ENCODE assay signal across 22 mouse cellular contexts in genomic region chr12:81077953-81078646, GRCm38 (mm10). TPM values are rescaled to one million over a fixed set of nuclear protein-coding genes. Genes with fewer than 3 reads are reported as not detected.
DNase-seq lines count a peak whose midpoint lies in the region; ATAC-seq and TF ChIP-seq lines count a peak whose summit lies in the region.
"Had no signal": no experiment of that assay in that cellular context is flagged by ENCODE, and none has a peak within 500 bp of the region (broad histone marks: within the 10 kb centered on the region; RNA-seq: fewer than 3 reads in every experiment).

No protein-coding gene starts in this region.

- no peak overlapping the region for H3K9ac ChIP-seq in heart, embryonic 13.5 days
- no peak overlapping the region for H3K9ac ChIP-seq in intestine, embryonic 16.5 days (ENCODE audit: low read depth, low read length)
- no peak overlapping the region for H3K9ac ChIP-seq in intestine, postnatal 0 days (ENCODE audit: low read depth, low read length)
- H3K9ac ChIP-seq: embryonic facial prominence, embryonic 13.5 days; hindbrain, embryonic 12.5 days; limb, embryonic 12.5 days; liver, postnatal 0 days; midbrain, embryonic 13.5 days had no signal

- intact Hi-C loops in heart, postnatal 25 days (cut with DNase I): no loop called here

- peaks cover 5% of the 10 kb centered on the region for H3K9me3 ChIP-seq in heart, embryonic 13.5 days
- H3K9me3 ChIP-seq in intestine, embryonic 16.5 days (ENCODE audit: control insufficient read depth, low read length): no peaks in the 10 kb centered on the region
- H3K9me3 ChIP-seq in intestine, postnatal 0 days (ENCODE audit: control insufficient read depth): no peaks in the 10 kb centered on the region
- H3K9me3 ChIP-seq: embryonic facial prominence, embryonic 13.5 days had no signal

- H3K36me3 ChIP-seq in heart, embryonic 13.5 days: 0 out of 2 replicates have a peak, but pooled peaks cover 3% of the 10 kb centered on the region
- H3K36me3 ChIP-seq in intestine, embryonic 16.5 days (ENCODE audit: control insufficient read depth, insufficient read depth, low read length): no peaks in the 10 kb centered on the region
- H3K36me3 ChIP-seq in intestine, postnatal 0 days (ENCODE audit: control insufficient read depth, insufficient read depth): no peaks in the 10 kb centered on the region
- H3K36me3 ChIP-seq: embryonic facial prominence, embryonic 13.5 days; hindbrain, embryonic 12.5 days; limb, embryonic 12.5 days had no signal

- H3K4me1 ChIP-seq in heart, embryonic 13.5 days: no peaks in the 10 kb centered on the region
- H3K4me1 ChIP-seq in intestine, embryonic 16.5 days (ENCODE audit: control insufficient read depth, insufficient read depth, low read length): no peaks in the 10 kb centered on the region
- H3K4me1 ChIP-seq in intestine, postnatal 0 days (replicated peaks; ENCODE audit: control insufficient read depth, insufficient read depth, low read length): no peaks in the 10 kb centered on the region
- H3K4me1 ChIP-seq: embryonic facial prominence, embryonic 13.5 days; limb, embryonic 12.5 days; megakaryocyte, embryonic 14.5 days had no signal

- 38% methylated on average over 2 of the region's 2 CpGs for WGBS in heart, embryonic 13.5 days
- WGBS in intestine, embryonic 16.5 days: 47% methylated on average over 2 of the region's 2 CpGs
- WGBS in intestine, postnatal 0 days: 55% methylated on average over 2 of the region's 2 CpGs

- H3K27ac ChIP-seq in heart, embryonic 13.5 days (replicated peaks): peak overlapping the region; percentile 48; the same call in 1 of the 2 replicates
- 0 out of 2 replicates have a peak overlapping the region, but pooled peaks have one; percentile 16 for H3K27ac ChIP-seq in intestine, embryonic 16.5 days (ENCODE audit: low read length)
- no peak overlapping the region for H3K27ac ChIP-seq in intestine, postnatal 0 days (ENCODE audit: low read depth, low read length)
- H3K27ac ChIP-seq: embryonic facial prominence, embryonic 13.5 days; hindbrain, embryonic 12.5 days; layer of hippocampus, adult 2 months; limb, embryonic 12.5 days; midbrain, embryonic 13.5 days had no signal

- H3K4me2 ChIP-seq in heart, embryonic 13.5 days: no peak overlapping the region
- no peak overlapping the region for H3K4me2 ChIP-seq in intestine, embryonic 16.5 days (ENCODE audit: low read depth, low read length)
- H3K4me2 ChIP-seq in intestine, postnatal 0 days (replicated peaks; ENCODE audit: low read depth): no peak overlapping the region
- H3K4me2 ChIP-seq: embryonic facial prominence, embryonic 13.5 days; hindbrain, embryonic 12.5 days; limb, embryonic 12.5 days; liver, embryonic 11.5 days; midbrain, embryonic 13.5 days had no signal

- no peaks in the 10 kb centered on the region for H3K27me3 ChIP-seq in heart, embryonic 13.5 days (replicated peaks)
- H3K27me3 ChIP-seq in intestine, embryonic 16.5 days (replicated peaks; ENCODE audit: control insufficient read depth, insufficient read depth, low read length): no peaks in the 10 kb centered on the region
- no peaks in the 10 kb centered on the region for H3K27me3 ChIP-seq in intestine, postnatal 0 days (replicated peaks; ENCODE audit: control insufficient read depth, insufficient read depth, low read length)
- H3K27me3 ChIP-seq: embryonic facial prominence, embryonic 13.5 days; hindbrain, embryonic 12.5 days; limb, embryonic 12.5 days; megakaryocyte, embryonic 14.5 days; midbrain, embryonic 13.5 days had no signal

- no peak for ATAC-seq in heart, embryonic 13.5 days (ENCODE audit: extremely low read depth, insufficient number of reproducible peaks, low FRiP score, low TSS enrichment)
- no peak for ATAC-seq in intestine, embryonic 16.5 days
- no peak for ATAC-seq in intestine, postnatal 0 days
- ATAC-seq: activated CD4-positive, CD25-positive, alpha-beta regulatory T cell, adult 4 months; forebrain, embryonic 14.5 days; liver, postnatal 0 days; midbrain, embryonic 13.5 days had no signal

- no peak for DNase-seq in heart, postnatal 25 days (ENCODE audit: low spot score)
- DNase-seq in NIH3T3 (ENCODE audit: low read depth): peak; percentile 15
- peak; percentile 12 for DNase-seq in heart, postnatal 4 days
- DNase-seq in left cerebral cortex, adult 8-10 months (ENCODE audit: low spot score in 2 of 2): no peak
- DNase-seq: adrenal gland, adult 8-10 months; cerebellum, adult 11-12 months; cerebellum, postnatal 10 days; kidney, postnatal 25 days; layer of hippocampus, postnatal 36 days; liver, postnatal 0 days had no signal

- no peak overlapping the region for H3K4me3 ChIP-seq in heart, embryonic 13.5 days
- H3K4me3 ChIP-seq in intestine, embryonic 16.5 days (ENCODE audit: low read length): no peak overlapping the region
- no peak overlapping the region for H3K4me3 ChIP-seq in intestine, postnatal 0 days (ENCODE audit: low read depth, low read length)
- H3K4me3 ChIP-seq: embryonic facial prominence, embryonic 13.5 days; hindbrain, embryonic 12.5 days; layer of hippocampus, adult 2 months; limb, embryonic 12.5 days; megakaryocyte, embryonic 14.5 days; midbrain, embryonic 13.5 days had no signal

- TF ChIP-seq CTCF in intestine, postnatal 0 days (IDR thresholded peaks at IDR 0.05; ENCODE audit: low read depth): no peak

RNA-seq across cellular contexts. Expression of gene Smoc1, which starts 51.5 kb away (rescaled TPM):
- polyA plus RNA-seq in heart, embryonic 13.5 days (2015; fragmentation: Nextera tagmentation; extraction: Ambion mirVana): 7.3 and 7.5 TPM in 2 replicates
- 1 to 10 TPM; 5.3 to 6.8 TPM for total RNA-seq in heart, postnatal 25 days (2021)
- 9.2 and 9.6 TPM in 2 replicates for polyA plus RNA-seq in intestine, embryonic 16.5 days (2015; fragmentation: Nextera tagmentation; extraction: Ambion mirVana)
- polyA plus RNA-seq in intestine, postnatal 0 days (2015; fragmentation: Nextera tagmentation; extraction: Ambion mirVana): 3.9 and 4.6 TPM in 2 replicates
- 10 to 100 TPM; 10.2 to 11.2 TPM for total RNA-seq in heart, postnatal 4 days (2021)
- 10 to 100 TPM in 2 of 4 experiments, 1 to 10 TPM in 2; 7.4 to 12.4 (median 10.1) TPM for total RNA-seq in left cerebral cortex, adult 8-10 months (2022)

Comparison
In these comparisons a context has a peak if more than half of its experiments do, and no peak if none do; other contexts are left out.
1. DNase-seq: peak in NIH3T3 (single experiment) and heart, postnatal 4 days (single experiment); none in heart, postnatal 25 days (single experiment) and left cerebral cortex, adult 8-10 months (0 of 2).